Mouse (Mus musculus) limb, embryonic 13.5 days (tissue): ENCODE results near the gene Numbl. TPM values are rescaled to one million over a fixed set of nuclear protein-coding genes. Genes with fewer than 3 reads are reported as not detected.

Experiments used
- ATAC-seq: fragments of 200-750 bp; cut with Nextera tagmentation; 2 replicates; pipeline ENCODE4 v1.8.0; 2017; ENCODE audit warnings: low read depth, moderate number of reproducible peaks, moderate TSS enrichment; ENCODE audit not compliant: low FRiP score
- H3K27ac ChIP-seq: fragments of 300-500 bp; sonication (generic); 2 replicates; pipeline ENCODE4 v1.5.1; 2015; ENCODE audit warnings: inconsistent platforms, mild to moderate bottlenecking, moderate library complexity
- H3K27me3 ChIP-seq: fragments of 300-500 bp; sonication (generic); 2 replicates; pipeline ENCODE4 v1.6.1; 2015; ENCODE audit warnings: mild to moderate bottlenecking, inconsistent platforms
- H3K36me3 ChIP-seq: fragments of 300-500 bp; sonication (generic); 2 replicates; pipeline ENCODE4 v1.6.1; 2015; ENCODE audit warnings: inconsistent platforms, mild to moderate bottlenecking, moderate library complexity
- H3K4me1 ChIP-seq: fragments of 300-500 bp; sonication (generic); 2 replicates; pipeline ENCODE4 v1.6.1; 2015; ENCODE audit warnings: inconsistent platforms
- H3K4me2 ChIP-seq: fragments of 300-500 bp; sonication (generic); replicated peaks from 2 replicates; pipeline ENCODE4 v1.6.1; 2015; ENCODE audit warnings: inconsistent platforms, mild to moderate bottlenecking, moderate library complexity
- H3K4me3 ChIP-seq: fragments of 300-500 bp; sonication (generic); 2 replicates; pipeline ENCODE4 v1.5.1; 2015; ENCODE audit warnings: moderate library complexity, mild to moderate bottlenecking, inconsistent platforms
- H3K9ac ChIP-seq: fragments of 300-500 bp; sonication (generic); 2 replicates; pipeline ENCODE4 v1.6.1; 2015; ENCODE audit warnings: mild to moderate bottlenecking, inconsistent platforms
- H3K9me3 ChIP-seq: fragments of 300-500 bp; sonication (generic); 2 replicates; pipeline ENCODE4 v1.6.1; 2016; ENCODE audit warnings: inconsistent platforms
- WGBS: fragments of 180-500 bp; shearing (Covaris S2); methylation state at CpG from one replicate; pipeline ENCODE4 v1.1.7; 2015; 5-methylcytosine and 5-hydroxymethylcytosine counted together
- polyA plus RNA-seq: library from polyadenylated mRNA; unstranded; fragments of >200 nt; fragmentation: Nextera tagmentation; extraction: Ambion mirVana; gene quantifications from 2 replicates; pipeline ENCODE4 v1.2.1, GENCODE M21; 2015

The Numbl gene
- polyA plus RNA-seq, 1 experiment from 2014 or later, result 34.1 TPM

- Histone ChIP-seq H3K4me2 (peak overlapping the region; percentile 89), H3K27ac (peak overlapping the region; percentile 80), H3K4me3 (peak overlapping the region; percentile 80), H3K27me3 (no peaks in the 10 kb centered on the region), H3K36me3 (peaks cover 25% of the 10 kb centered on the region), H3K4me1 (peaks cover 40% of the 10 kb centered on the region), H3K9ac (peak overlapping the region; percentile 32; the same call in 1 of the 2 replicates), H3K9me3 (no peaks in the 10 kb centered on the region)
- 13% methylated on average over 27 of the region's 27 CpGs for WGBS
- peak; percentile 5; the same call in 1 of the 2 replicates for ATAC-seq
Measured at GRCm38 (mm10) chr7:27257046-27257851, 984 bp upstream of the Numbl start.

- Histone ChIP-seq H3K27me3 (no peaks in the 10 kb centered on the region), H3K9ac (no peak overlapping the region; the same call in none of the 2 replicates), H3K36me3 (peaks cover 29% of the 10 kb centered on the region), H3K27ac (peak overlapping the region; percentile 80), H3K9me3 (no peaks in the 10 kb centered on the region), H3K4me3 (peak overlapping the region; percentile 80), H3K4me2 (peak overlapping the region; percentile 89), H3K4me1 (peaks cover 40% of the 10 kb centered on the region)
- ATAC-seq, result peak; percentile 30
- 2% methylated on average over 3 of the region's 6 CpGs for WGBS
Measured at GRCm38 (mm10) chr7:27257852-27258204, 405 bp upstream of the Numbl start.

- peak overlapping the region; percentile 89 for H3K4me2 ChIP-seq
- peaks cover 34% of the 10 kb centered on the region for H3K36me3 ChIP-seq
- ATAC-seq, result 0 out of 2 replicates have a peak, but pooled peaks have one; percentile 10
- WGBS, result 5% methylated on average over 9 of the region's 9 CpGs
- peak overlapping the region; percentile 86 for H3K9ac ChIP-seq
- peak overlapping the region; percentile 85 for H3K27ac ChIP-seq
- H3K27me3 ChIP-seq, result no peaks in the 10 kb centered on the region
- peak overlapping the region; percentile 80 for H3K4me3 ChIP-seq
- H3K4me1 ChIP-seq, result peaks cover 40% of the 10 kb centered on the region
- no peaks in the 10 kb centered on the region for H3K9me3 ChIP-seq
Measured at GRCm38 (mm10) chr7:27259271-27259721, 1.1 kb downstream of the Numbl start.

GRCm38 (mm10) chr7:27259771-27260170, 1.5 kb downstream of the Numbl start:
- Histone ChIP-seq H3K4me2 (peak overlapping the region; percentile 89), H3K9ac (peak overlapping the region; percentile 86), H3K9me3 (no peaks in the 10 kb centered on the region), H3K36me3 (peaks cover 35% of the 10 kb centered on the region), H3K27ac (peak overlapping the region; percentile 85; the same call in 1 of the 2 replicates), H3K27me3 (no peaks in the 10 kb centered on the region), H3K4me3 (peak overlapping the region; percentile 80), H3K4me1 (peaks cover 40% of the 10 kb centered on the region)
- 37% methylated on average over 5 of the region's 5 CpGs for WGBS
- no peak for ATAC-seq

- Histone ChIP-seq H3K27ac (no peak overlapping the region), H3K9ac (peak overlapping the region; percentile 86; the same call in 1 of the 2 replicates), H3K36me3 (peaks cover 46% of the 10 kb centered on the region), H3K27me3 (no peaks in the 10 kb centered on the region), H3K9me3 (no peaks in the 10 kb centered on the region), H3K4me3 (peak overlapping the region; percentile 80; the same call in 1 of the 2 replicates), H3K4me1 (peaks cover 40% of the 10 kb centered on the region), H3K4me2 (peak overlapping the region; percentile 89; the same call in 1 of the 2 replicates)
- WGBS, result 84% methylated on average over 7 of the region's 7 CpGs
- no peak for ATAC-seq
Measured at GRCm38 (mm10) chr7:27260856-27261255, 2.6 kb downstream of the Numbl start.

GRCm38 (mm10) chr7:27261888-27262287, 3.7 kb downstream of the Numbl start:
- no peak overlapping the region for H3K4me3 ChIP-seq
- H3K4me2 ChIP-seq, result no peak overlapping the region; the same call in 1 of the 2 replicates
- H3K27me3 ChIP-seq, result no peaks in the 10 kb centered on the region
- no peak for ATAC-seq
- peaks cover 56% of the 10 kb centered on the region for H3K36me3 ChIP-seq
- no peaks in the 10 kb centered on the region for H3K9me3 ChIP-seq
- WGBS, result 88% methylated on average over 6 of the region's 6 CpGs
- peaks cover 36% of the 10 kb centered on the region for H3K4me1 ChIP-seq
- H3K27ac ChIP-seq, result no peak overlapping the region
- H3K9ac ChIP-seq, result no peak overlapping the region

GRCm38 (mm10) chr7:27264761-27265160, 6.5 kb downstream of the Numbl start:
- Histone ChIP-seq H3K4me2 (no peak overlapping the region), H3K9me3 (no peaks in the 10 kb centered on the region), H3K27ac (no peak overlapping the region), H3K4me3 (no peak overlapping the region), H3K27me3 (no peaks in the 10 kb centered on the region), H3K9ac (no peak overlapping the region), H3K4me1 (peaks cover 18% of the 10 kb centered on the region), H3K36me3 (peaks cover 85% of the 10 kb centered on the region)
- WGBS, result 86% methylated on average over 12 of the region's 12 CpGs
- no peak for ATAC-seq

GRCm38 (mm10) chr7:27266515-27267128, 8.4 kb downstream of the Numbl start:
- Histone ChIP-seq H3K4me1 (no peaks in the 10 kb centered on the region), H3K9ac (no peak overlapping the region), H3K4me2 (no peak overlapping the region), H3K36me3 (peaks cover 100% of the 10 kb centered on the region), H3K27ac (no peak overlapping the region), H3K27me3 (no peaks in the 10 kb centered on the region), H3K9me3 (no peaks in the 10 kb centered on the region), H3K4me3 (no peak overlapping the region)
- 60% methylated on average over 20 of the region's 20 CpGs for WGBS
- ATAC-seq, result no peak

- H3K4me1 ChIP-seq, result no peaks in the 10 kb centered on the region
- no peak overlapping the region for H3K27ac ChIP-seq
- no peak overlapping the region for H3K4me3 ChIP-seq
- peaks cover 93% of the 10 kb centered on the region for H3K36me3 ChIP-seq
- no peak for ATAC-seq
- no peaks in the 10 kb centered on the region for H3K27me3 ChIP-seq
- H3K9me3 ChIP-seq, result no peaks in the 10 kb centered on the region
- 85% methylated on average over 8 of the region's 8 CpGs for WGBS
- no peak overlapping the region for H3K4me2 ChIP-seq
- H3K9ac ChIP-seq, result no peak overlapping the region
Measured at GRCm38 (mm10) chr7:27271423-27271822, 13.2 kb downstream of the Numbl start.

GRCm38 (mm10) chr7:27273739-27274351, 15.6 kb downstream of the Numbl start:
- ATAC-seq, result no peak
- Histone ChIP-seq H3K9ac (no peak overlapping the region), H3K9me3 (no peaks in the 10 kb centered on the region), H3K4me3 (no peak overlapping the region), H3K27me3 (no peaks in the 10 kb centered on the region), H3K27ac (no peak overlapping the region), H3K4me1 (no peaks in the 10 kb centered on the region), H3K4me2 (0 out of 2 replicates have a peak overlapping the region, but pooled peaks have one; percentile 14), H3K36me3 (peaks cover 93% of the 10 kb centered on the region)
- 47% methylated on average over 32 of the region's 32 CpGs for WGBS

- Histone ChIP-seq H3K4me3 (no peak overlapping the region), H3K4me2 (no peak overlapping the region), H3K9ac (no peak overlapping the region), H3K36me3 (peaks cover 93% of the 10 kb centered on the region), H3K4me1 (no peaks in the 10 kb centered on the region), H3K9me3 (no peaks in the 10 kb centered on the region), H3K27ac (no peak overlapping the region), H3K27me3 (no peaks in the 10 kb centered on the region)
- WGBS, result 86% methylated on average over 4 of the region's 4 CpGs
- no peak for ATAC-seq
Measured at GRCm38 (mm10) chr7:27274916-27275315, 16.7 kb downstream of the Numbl start.

GRCm38 (mm10) chr7:27276021-27276420, 17.8 kb downstream of the Numbl start:
- Histone ChIP-seq H3K4me1 (no peaks in the 10 kb centered on the region), H3K27ac (no peak overlapping the region), H3K4me3 (no peak overlapping the region), H3K9me3 (no peaks in the 10 kb centered on the region), H3K4me2 (no peak overlapping the region), H3K36me3 (peaks cover 92% of the 10 kb centered on the region), H3K27me3 (no peaks in the 10 kb centered on the region), H3K9ac (no peak overlapping the region)
- WGBS, result 57% methylated on average over 7 of the region's 7 CpGs
- no peak for ATAC-seq
